In genomic region chr2:155537761-155538462, GRCm38 (mm10) we compare ENCODE assay signal across 10 mouse cellular contexts. TPM values are rescaled to one million over a fixed set of nuclear protein-coding genes. Genes with fewer than 3 reads are reported as not detected.
DNase-seq lines count a peak whose midpoint lies in the region; ATAC-seq and TF ChIP-seq lines count a peak whose summit lies in the region.
"Had no signal": no experiment of that assay in that cellular context is flagged by ENCODE, and none has a peak within 500 bp of the region (broad histone marks: within the 10 kb centered on the region; RNA-seq: fewer than 3 reads in every experiment).

No protein-coding gene starts in this region.

- 71% methylated on average over 5 of the region's 5 CpGs for WGBS in liver, adult 2 months

- H3K9ac ChIP-seq in liver, adult 2 months (ENCODE audit: low read depth, low read length), result peak overlapping the region; percentile 34; the same call in 1 of the 2 replicates
- H3K9ac ChIP-seq: heart, embryonic 15.5 days had no signal

- peaks cover 17% of the 10 kb centered on the region for H3K4me1 ChIP-seq in liver, adult 2 months (ENCODE audit: control insufficient read depth, insufficient read depth, low read length)

- DNase-seq in liver, adult 2 months (ENCODE audit: extremely low read depth, low read depth, low spot score), result peak; percentile 89
- no peak for DNase-seq in liver
- DNase-seq in NIH3T3 (ENCODE audit: low read depth), result peak; percentile 55
- DNase-seq in cerebellum, postnatal 10 days, result no peak
- DNase-seq in B cell, adult 2 months, result no peak
- DNase-seq: thymus, postnatal 4 days had no signal

- H3K79me2 ChIP-seq in liver, adult 2 months (ENCODE audit: control insufficient read depth, insufficient read depth, low read length), result peaks cover 4% of the 10 kb centered on the region; the same call in 1 of the 2 replicates

- no peak overlapping the region for H3K4me3 ChIP-seq in liver, adult 2 months (ENCODE audit: insufficient read depth, low read depth, low read length)
- H3K4me3 ChIP-seq: heart, embryonic 15.5 days had no signal

- peak overlapping the region; percentile 80 for H3K27ac ChIP-seq in liver, adult 2 months (replicated peaks; ENCODE audit: insufficient read depth, low read depth, low read length)
- H3K27ac ChIP-seq: heart, embryonic 15.5 days had no signal

- no peak for TF ChIP-seq POLR2A in liver, adult 2 months (IDR thresholded peaks at IDR 0.05; ENCODE audit: extremely low read depth, insufficient read depth, low read length)

- peak; percentile 50 for ATAC-seq in erythroblast, adult 5-6 weeks (replicated peaks; ENCODE audit: low FRiP score, poor library complexity, severe bottlenecking)
- ATAC-seq in megakaryocyte-erythroid progenitor cell, adult 5-6 weeks (replicated peaks; ENCODE audit: low FRiP score, low TSS enrichment, poor library complexity, severe bottlenecking), result peak; percentile 50; the same call in 1 of the 2 replicates

- H3K36me3 ChIP-seq in liver, adult 2 months (ENCODE audit: control insufficient read depth, insufficient read depth, low read length), result peaks cover 21% of the 10 kb centered on the region
- H3K36me3 ChIP-seq: heart, embryonic 15.5 days had no signal

- TF ChIP-seq CTCF in liver, adult 2 months (IDR thresholded peaks at IDR 0.05; ENCODE audit: low read depth, low read length), result no peak

- no peaks in the 10 kb centered on the region for H3K27me3 ChIP-seq in liver, adult 2 months (ENCODE audit: control insufficient read depth, insufficient read depth, low read length)
- H3K27me3 ChIP-seq: heart, embryonic 15.5 days had no signal

RNA-seq across cellular contexts. Expression of gene Ggt7, which starts 19.9 kb away (rescaled TPM):
- total RNA-seq in liver, adult 2 months (2014; rRNA removed), result 0.18 and 0.47 TPM in 2 replicates
- 0.63 and 1.7 TPM in 2 replicates for polyA plus RNA-seq in liver, adult 2 months (2012; rRNA removed)
- total RNA-seq in erythroblast, adult 5-6 weeks (2015; ENCODE audit: low replicate concordance), result not detected in 2 replicates
- total RNA-seq in erythroblast, adult 5-6 weeks (2017; ENCODE audit: low replicate concordance), result not detected in 2 replicates
- total RNA-seq in megakaryocyte-erythroid progenitor cell, adult 5-6 weeks (2014; fragmentation: Nextera tagmentation), result not detected in 2 replicates
- not detected in 2 replicates for total RNA-seq in megakaryocyte-erythroid progenitor cell, adult 5-6 weeks (2017)
- polyA plus RNA-seq: macrophage had no signal

RNA-seq across cellular contexts. Expression of gene Acss2, which starts 20.2 kb away (rescaled TPM):
- total RNA-seq in liver, adult 2 months (2014; rRNA removed), result 204 and 297 TPM in 2 replicates
- polyA plus RNA-seq in liver, adult 2 months (2012; rRNA removed), result 155 and 248 TPM in 2 replicates
- total RNA-seq in erythroblast, adult 5-6 weeks (2015; ENCODE audit: low replicate concordance), result 3.5 and 10.0 TPM in 2 replicates
- total RNA-seq in erythroblast, adult 5-6 weeks (2017; ENCODE audit: low replicate concordance), result 16.4 and 20.1 TPM in 2 replicates
- 33.7 and 36.7 TPM in 2 replicates for total RNA-seq in megakaryocyte-erythroid progenitor cell, adult 5-6 weeks (2014; fragmentation: Nextera tagmentation)
- total RNA-seq in megakaryocyte-erythroid progenitor cell, adult 5-6 weeks (2017), result 27.4 and 37.7 TPM in 2 replicates

RNA-seq across cellular contexts. Expression of gene Gss, which starts 54.7 kb away (rescaled TPM):
- 69.4 and 112 TPM in 2 replicates for total RNA-seq in liver, adult 2 months (2014; rRNA removed)
- polyA plus RNA-seq in liver, adult 2 months (2012; rRNA removed), result 113 and 134 TPM in 2 replicates
- 6.5 and 7.1 TPM in 2 replicates for total RNA-seq in erythroblast, adult 5-6 weeks (2015; ENCODE audit: low replicate concordance)
- 3.6 and 8.5 TPM in 2 replicates for total RNA-seq in erythroblast, adult 5-6 weeks (2017; ENCODE audit: low replicate concordance)
- 20.2 and 27.0 TPM in 2 replicates for total RNA-seq in megakaryocyte-erythroid progenitor cell, adult 5-6 weeks (2014; fragmentation: Nextera tagmentation)
- total RNA-seq in megakaryocyte-erythroid progenitor cell, adult 5-6 weeks (2017), result 18.9 and 23.2 TPM in 2 replicates

Comparison
In these comparisons a context has a peak if more than half of its experiments do, and no peak if none do; other contexts are left out.
1. DNase-seq: peak in liver, adult 2 months (single experiment) and NIH3T3 (single experiment); none in liver (single experiment), cerebellum, postnatal 10 days (0 of 2) and B cell, adult 2 months (0 of 2).